Mouse (Mus musculus) heart, embryonic 16.5 days (tissue): ENCODE measurements around the gene Wipf1. TPM values are rescaled to one million over a fixed set of nuclear protein-coding genes. Genes with fewer than 3 reads are reported as not detected.

ENCODE experiments used
- ATAC-seq: fragments of 200-750 bp; cut with Nextera tagmentation; replicated peaks from 2 replicates; pipeline ENCODE4 v1.8.0; 2017; ENCODE audit warnings: moderate number of reproducible peaks; ENCODE audit not compliant: insufficient read depth, low FRiP score; ENCODE audit errors: extremely low read depth
- H3K27ac ChIP-seq: fragments of 300-500 bp; sonication (generic); 2 replicates; pipeline ENCODE4 v1.5.1; 2014; ENCODE audit warnings: mild to moderate bottlenecking, low read length, control low read depth, moderate library complexity
- H3K27me3 ChIP-seq: fragments of 300-500 bp; sonication (generic); 2 replicates; pipeline ENCODE4 v1.6.1; 2014; ENCODE audit warnings: low read length, mixed read lengths; ENCODE audit not compliant: control insufficient read depth, insufficient read depth
- H3K36me3 ChIP-seq: fragments of 300-500 bp; sonication (generic); 2 replicates; pipeline ENCODE4 v1.6.1; 2014; ENCODE audit not compliant: control insufficient read depth, insufficient read depth
- H3K4me1 ChIP-seq: fragments of 300-500 bp; sonication (generic); 2 replicates; pipeline ENCODE4 v1.6.1; 2014; ENCODE audit warnings: low read length, mixed read lengths; ENCODE audit not compliant: control insufficient read depth, insufficient read depth
- H3K4me2 ChIP-seq: fragments of 300-500 bp; sonication (generic); 2 replicates; pipeline ENCODE4 v1.6.1; 2014; ENCODE audit warnings: low read depth, mild to moderate bottlenecking, control low read depth, low read length
- H3K4me3 ChIP-seq: fragments of 300-500 bp; sonication (generic); 2 replicates; pipeline ENCODE4 v1.5.1; 2014; ENCODE audit warnings: mild to moderate bottlenecking, control low read depth, low read length
- H3K9ac ChIP-seq: fragments of 300-500 bp; sonication (generic); 2 replicates; pipeline ENCODE4 v1.6.1; 2014; ENCODE audit warnings: low read length, control low read depth
- H3K9me3 ChIP-seq: fragments of 300-500 bp; sonication (generic); replicated peaks from 2 replicates; pipeline ENCODE4 v1.6.1; 2016; ENCODE audit warnings: low read length; ENCODE audit not compliant: control insufficient read depth
- WGBS: fragments of 180-500 bp; shearing (Covaris S2); extraction: QIAGEN DNeasy Blood & Tissue Kit; methylation state at CpG from one replicate; pipeline ENCODE4 v1.1.7; 2014; 5-methylcytosine and 5-hydroxymethylcytosine counted together
- polyA plus RNA-seq: library from polyadenylated mRNA; unstranded; fragments of >200 nt; fragmentation: Nextera tagmentation; extraction: Ambion mirVana; gene quantifications from 2 replicates; pipeline ENCODE4 v1.2.1, GENCODE M21; 2015

The Wipf1 gene
- polyA plus RNA-seq, 1 experiment from 2014 or later: 7.4 TPM

DNA sequence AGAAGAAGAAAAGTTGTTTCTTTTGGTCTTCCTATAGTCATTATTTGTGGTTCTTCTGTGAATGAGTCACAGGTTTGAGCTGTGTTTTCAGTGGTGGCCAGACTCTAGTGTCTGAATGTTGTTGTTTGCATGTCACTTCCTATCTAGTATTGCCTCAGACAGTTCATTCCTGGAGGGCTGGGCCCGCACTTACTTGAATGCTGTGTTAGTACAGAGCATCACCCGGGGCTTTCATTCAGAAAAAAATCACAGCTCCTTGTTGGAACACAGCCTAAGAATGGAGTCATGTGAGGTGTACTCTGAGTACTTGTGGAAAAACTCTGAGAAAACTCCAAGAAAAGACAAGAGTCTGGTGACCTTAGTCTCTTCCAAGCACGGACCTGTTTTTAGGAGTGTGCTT is 23.4 kb upstream of the Wipf1 start:
- 64% methylated on average over 3 of the region's 3 CpGs for WGBS
- no peak for ATAC-seq

DNA sequence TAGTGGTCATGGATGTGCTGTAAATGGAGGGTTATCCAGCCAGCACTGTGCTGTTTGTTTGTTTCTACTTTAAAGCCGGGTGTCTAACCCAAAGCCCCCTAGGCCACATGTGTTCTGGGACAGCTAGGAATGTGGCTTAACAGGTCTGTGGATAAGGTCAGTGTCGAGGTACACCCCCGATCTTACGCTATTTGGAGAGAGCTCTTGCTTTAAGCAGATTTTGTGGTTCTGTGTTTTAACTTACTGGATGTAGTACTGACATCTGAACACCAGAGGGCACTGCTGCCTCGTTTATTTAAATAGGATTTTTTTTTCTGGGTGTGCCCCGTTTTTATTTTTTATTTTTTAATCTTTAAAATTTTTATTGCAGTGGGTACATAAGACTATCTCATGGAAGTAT is 21.2 kb upstream of the Wipf1 start:
- no peaks in the 10 kb centered on the region for H3K4me1 ChIP-seq
- no peak for ATAC-seq
- H3K27me3 ChIP-seq: no peaks in the 10 kb centered on the region
- whole genome bisulfite sequencing: 18% methylated on average over 6 of the region's 6 CpGs
- no peak overlapping the region for H3K9ac ChIP-seq
- no peaks in the 10 kb centered on the region for H3K36me3 ChIP-seq
- H3K4me2 ChIP-seq: no peak overlapping the region; the same call in 1 of the 2 replicates
- no peaks in the 10 kb centered on the region for H3K9me3 ChIP-seq
- H3K4me3 ChIP-seq: no peak overlapping the region
- no peak overlapping the region for H3K27ac ChIP-seq

More for the DNA sequence above, 23.4 kb upstream of the Wipf1 start:
- Histone ChIP-seq H3K27ac (no peak overlapping the region), H3K4me1 (no peaks in the 10 kb centered on the region), H3K27me3 (no peaks in the 10 kb centered on the region), H3K9me3 (no peaks in the 10 kb centered on the region), H3K4me2 (no peak overlapping the region), H3K4me3 (no peak overlapping the region), H3K36me3 (no peaks in the 10 kb centered on the region), H3K9ac (no peak overlapping the region)

DNA sequence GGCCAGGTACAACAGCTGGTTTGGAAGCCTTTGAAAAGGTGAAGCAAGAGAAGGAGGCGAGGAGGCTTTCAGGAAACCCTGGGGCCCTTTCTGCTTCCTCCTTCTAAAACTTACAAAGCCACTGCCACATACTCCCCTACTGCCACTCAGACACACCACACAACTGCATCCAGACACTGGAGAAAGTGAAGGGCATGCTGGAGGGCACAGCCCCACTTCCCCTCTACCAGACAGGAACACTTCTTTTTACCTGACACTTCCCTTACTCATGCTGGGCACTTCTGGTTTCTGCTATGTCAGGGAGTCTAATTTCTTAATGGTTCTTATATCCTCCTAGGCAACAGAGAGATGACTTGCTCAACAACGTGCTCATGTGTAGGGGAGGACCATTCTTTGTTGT is 19.0 kb upstream of the Wipf1 start:
- no peaks in the 10 kb centered on the region for H3K36me3 ChIP-seq
- H3K4me3 ChIP-seq: no peak overlapping the region
- no peak overlapping the region for H3K27ac ChIP-seq
- no peak overlapping the region for H3K4me2 ChIP-seq
- ATAC-seq: no peak
- WGBS: 60% methylated on average over 2 of the region's 2 CpGs
- H3K27me3 ChIP-seq: no peaks in the 10 kb centered on the region
- H3K4me1 ChIP-seq: no peaks in the 10 kb centered on the region
- H3K9ac ChIP-seq: no peak overlapping the region
- no peaks in the 10 kb centered on the region for H3K9me3 ChIP-seq

DNA sequence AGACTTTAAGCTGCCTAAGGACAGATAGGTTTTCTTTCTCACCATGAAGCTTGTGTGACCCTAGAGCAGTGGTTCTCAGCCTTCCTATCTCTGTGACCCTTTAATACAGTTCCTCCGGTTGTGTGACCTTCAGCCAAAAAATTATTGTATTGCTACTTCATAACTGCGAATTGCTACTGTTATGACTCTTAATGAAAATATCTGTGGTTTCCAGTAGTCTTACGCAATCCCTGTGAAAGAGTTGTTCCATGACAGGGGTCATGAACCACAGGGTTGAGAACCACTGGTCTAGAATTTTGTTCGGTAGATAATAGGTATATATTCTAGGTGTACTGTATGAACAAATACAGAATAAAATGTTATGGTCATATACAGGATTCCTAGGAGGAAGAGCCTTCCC is 17.7 kb upstream of the Wipf1 start:
- no peak for ATAC-seq
- no peak overlapping the region for H3K9ac ChIP-seq
- WGBS: 82% methylated on average over 4 of the region's 4 CpGs
- no peak overlapping the region for H3K27ac ChIP-seq
- no peaks in the 10 kb centered on the region for H3K27me3 ChIP-seq
- H3K4me2 ChIP-seq: no peak overlapping the region
- H3K9me3 ChIP-seq: no peaks in the 10 kb centered on the region
- no peaks in the 10 kb centered on the region for H3K4me1 ChIP-seq
- H3K4me3 ChIP-seq: no peak overlapping the region
- H3K36me3 ChIP-seq: no peaks in the 10 kb centered on the region

DNA sequence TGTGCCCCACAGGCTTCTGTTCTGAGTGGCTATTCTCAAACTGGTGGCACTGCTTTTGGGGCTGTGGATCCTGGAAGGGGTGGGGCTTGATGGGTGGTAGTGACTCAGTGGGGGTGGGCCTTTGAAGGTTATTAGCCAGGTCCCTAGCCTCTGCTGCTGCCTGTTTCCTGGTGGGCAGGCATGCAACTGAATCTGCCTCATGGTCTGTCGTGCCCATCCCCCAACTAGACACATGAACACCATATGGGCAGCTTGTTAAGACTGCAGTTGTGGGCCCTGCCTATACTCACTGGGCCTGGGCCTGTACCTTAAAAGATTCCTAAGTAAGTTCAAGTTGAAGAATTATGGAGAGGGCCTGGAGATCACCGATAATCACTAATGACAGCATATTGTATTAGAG is 16.0 kb upstream of the Wipf1 start:
- Histone ChIP-seq H3K4me3 (no peak overlapping the region), H3K36me3 (no peaks in the 10 kb centered on the region), H3K4me2 (no peak overlapping the region), H3K27me3 (no peaks in the 10 kb centered on the region), H3K27ac (no peak overlapping the region), H3K9me3 (no peaks in the 10 kb centered on the region), H3K9ac (no peak overlapping the region), H3K4me1 (no peaks in the 10 kb centered on the region)
- 84% methylated on average over 2 of the region's 2 CpGs for WGBS
- ATAC-seq: no peak

DNA sequence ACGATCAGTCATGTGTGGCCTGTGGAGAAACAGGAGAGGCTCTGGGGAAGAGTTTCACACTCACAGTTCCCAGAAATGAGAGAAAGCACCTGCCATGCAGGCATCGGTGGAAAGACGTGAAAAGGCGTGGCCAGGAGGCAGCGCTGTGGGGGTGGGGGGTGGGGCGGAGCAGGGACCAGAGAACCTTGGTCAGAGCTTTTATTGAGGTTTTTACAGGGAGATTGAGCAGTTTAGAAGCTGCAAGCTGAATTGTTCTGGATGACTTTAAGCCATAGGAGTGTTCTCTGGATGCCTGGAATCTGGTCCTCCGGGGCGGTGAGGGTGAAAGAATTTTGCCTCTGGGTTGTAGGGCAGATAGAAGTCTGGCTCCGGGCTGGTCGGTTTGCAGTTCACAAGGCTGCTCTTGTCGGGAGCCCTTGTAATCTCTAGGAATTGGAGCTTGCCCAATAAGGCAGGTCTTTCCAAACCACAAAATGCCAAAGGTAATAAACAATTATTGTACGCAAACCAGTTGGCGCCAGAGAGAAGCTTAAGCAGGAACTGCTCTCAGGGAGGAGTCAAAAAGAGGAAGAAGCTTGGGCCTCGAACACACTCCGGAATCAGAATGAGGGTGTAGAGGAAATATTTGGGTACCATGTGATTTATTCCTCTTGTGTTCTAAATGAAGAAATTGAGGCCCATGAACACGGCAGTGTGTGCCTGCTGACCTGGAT is 11.1 kb upstream of the Wipf1 start:
- Histone ChIP-seq H3K4me3 (peak overlapping the region; percentile 12), H3K36me3 (no peaks in the 10 kb centered on the region), H3K4me1 (no peaks in the 10 kb centered on the region), H3K27ac (no peak overlapping the region), H3K27me3 (no peaks in the 10 kb centered on the region), H3K9ac (no peak overlapping the region), H3K4me2 (peak overlapping the region; percentile 27), H3K9me3 (no peaks in the 10 kb centered on the region)
- 29% methylated on average over 16 of the region's 16 CpGs for WGBS
- no peak for ATAC-seq

DNA sequence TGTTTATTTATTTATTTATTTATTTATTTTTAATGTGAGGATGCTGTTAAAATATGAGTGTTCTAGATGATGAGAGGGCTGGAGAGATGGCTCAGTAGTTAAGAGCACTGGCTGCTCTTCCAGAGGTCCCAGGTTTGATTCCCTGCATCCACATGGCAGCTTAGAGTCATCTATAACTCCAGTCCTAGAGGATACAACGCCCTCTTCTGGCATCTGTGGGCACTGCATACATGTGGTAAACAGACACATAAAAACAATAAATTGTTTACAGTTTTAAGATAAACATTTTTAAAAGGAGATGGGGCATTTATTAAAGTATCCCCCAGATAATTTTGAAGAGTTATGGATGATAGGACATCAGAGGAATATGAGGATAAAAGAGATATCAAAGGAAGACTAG is 10.2 kb upstream of the Wipf1 start:
- no peaks in the 10 kb centered on the region for H3K36me3 ChIP-seq
- 19% methylated on average over 1 of the region's 1 CpGs for WGBS
- H3K9ac ChIP-seq: no peak overlapping the region
- H3K4me2 ChIP-seq: no peak overlapping the region
- no peaks in the 10 kb centered on the region for H3K9me3 ChIP-seq
- ATAC-seq: no peak
- no peaks in the 10 kb centered on the region for H3K27me3 ChIP-seq
- no peak overlapping the region for H3K27ac ChIP-seq
- no peak overlapping the region for H3K4me3 ChIP-seq
- no peaks in the 10 kb centered on the region for H3K4me1 ChIP-seq

DNA sequence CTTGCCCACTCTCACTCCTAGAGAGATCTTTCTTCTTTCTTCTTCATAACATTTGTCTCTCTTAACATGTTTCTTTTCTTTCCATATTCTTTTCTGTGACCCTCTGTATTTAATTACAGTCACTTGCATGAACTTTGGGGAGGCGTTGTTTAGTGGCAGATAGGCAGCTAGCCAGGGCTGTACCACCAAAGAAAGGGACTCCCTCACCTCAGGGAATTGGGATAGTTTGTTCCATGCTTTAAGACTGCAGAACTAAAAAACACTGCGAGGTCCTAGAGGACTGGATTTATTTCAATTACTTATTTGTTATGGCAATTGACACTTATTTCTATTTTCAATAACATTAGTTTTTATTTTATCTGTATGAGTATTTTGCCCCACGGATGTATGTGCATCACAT is 9.6 kb upstream of the Wipf1 start:
- WGBS: 80% methylated on average over 3 of the region's 3 CpGs
- H3K4me3 ChIP-seq: no peak overlapping the region
- H3K36me3 ChIP-seq: no peaks in the 10 kb centered on the region
- H3K9ac ChIP-seq: no peak overlapping the region
- no peak for ATAC-seq
- no peak overlapping the region for H3K27ac ChIP-seq
- H3K4me1 ChIP-seq: no peaks in the 10 kb centered on the region
- no peaks in the 10 kb centered on the region for H3K27me3 ChIP-seq
- H3K4me2 ChIP-seq: no peak overlapping the region
- H3K9me3 ChIP-seq: no peaks in the 10 kb centered on the region

DNA sequence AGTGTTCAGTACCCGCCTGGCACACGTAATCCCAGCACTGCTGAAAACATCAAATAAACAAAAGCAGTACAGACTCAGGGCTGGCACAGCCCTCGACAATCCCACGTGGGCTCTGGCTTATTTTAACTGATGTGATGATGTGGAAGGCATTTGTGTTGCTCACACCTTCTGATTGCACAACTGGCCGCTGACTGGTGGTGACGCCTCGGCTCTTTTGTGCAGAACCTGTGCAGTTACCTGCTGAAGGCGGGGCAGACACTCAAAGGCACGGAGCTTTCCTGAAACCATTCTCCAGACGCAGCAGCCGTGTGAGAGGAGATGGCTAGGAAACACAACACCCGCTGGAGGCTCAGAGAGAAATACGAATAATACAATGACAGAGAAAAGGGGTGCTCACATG is 9.1 kb upstream of the Wipf1 start:
- no peaks in the 10 kb centered on the region for H3K36me3 ChIP-seq
- no peaks in the 10 kb centered on the region for H3K27me3 ChIP-seq
- H3K4me2 ChIP-seq: no peak overlapping the region
- no peaks in the 10 kb centered on the region for H3K4me1 ChIP-seq
- no peak overlapping the region for H3K4me3 ChIP-seq
- H3K27ac ChIP-seq: no peak overlapping the region
- H3K9me3 ChIP-seq: no peaks in the 10 kb centered on the region
- H3K9ac ChIP-seq: no peak overlapping the region
- no peak for ATAC-seq
- 56% methylated on average over 13 of the region's 13 CpGs for WGBS
